Mouse (Mus musculus) kidney, postnatal 4 days (tissue): Measurements from ENCODE around the gene Bnc2.

Experiments used
- DNase-seq, 2 experiments: peaks; one replicate each; pipeline ENCODE4 v3.0.0; 2021; ENCODE audit warnings: mixed read lengths in 2 of 2

Bnc2 gene

GRCm38 (mm10) chr4:84502581-84503269 lies 172.3 kb downstream of the Bnc2 start:
- DNase-seq, result no peak

GRCm38 (mm10) chr4:84500796-84501349 lies 174.2 kb downstream of the Bnc2 start:
- DNase-seq, result no peak

GRCm38 (mm10) chr4:84500259-84500658 lies 174.8 kb downstream of the Bnc2 start:
- DNase-seq, result no peak

GRCm38 (mm10) chr4:84498469-84498868 lies 176.6 kb downstream of the Bnc2 start:
- no peak for DNase-seq

GRCm38 (mm10) chr4:84488323-84488722 lies 186.8 kb downstream of the Bnc2 start:
- no peak for DNase-seq

- no peak for DNase-seq
Measured at GRCm38 (mm10) chr4:84482680-84483079, 192.4 kb downstream of the Bnc2 start.

- no peak for DNase-seq
Measured at GRCm38 (mm10) chr4:84472643-84473042, 202.4 kb downstream of the Bnc2 start.

GRCm38 (mm10) chr4:84470106-84470885 lies 204.8 kb downstream of the Bnc2 start:
- DNase-seq, result no peak

- no peak for DNase-seq
Measured at GRCm38 (mm10) chr4:84469400-84469799, 205.7 kb downstream of the Bnc2 start.

- peak in 1 of 2 experiments; percentile 18 for DNase-seq
Measured at GRCm38 (mm10) chr4:84467722-84468121, 207.4 kb downstream of the Bnc2 start.

GRCm38 (mm10) chr4:84458218-84458560 lies 216.9 kb downstream of the Bnc2 start:
- no peak for DNase-seq

GRCm38 (mm10) chr4:84457512-84458217 lies 217.4 kb downstream of the Bnc2 start:
- peak in 1 of 2 experiments; percentile 23 for DNase-seq

GRCm38 (mm10) chr4:84456853-84457249 lies 218.2 kb downstream of the Bnc2 start:
- no peak for DNase-seq

GRCm38 (mm10) chr4:84456198-84456852 lies 218.8 kb downstream of the Bnc2 start:
- peak in 1 of 2 experiments; percentile 34 for DNase-seq

GRCm38 (mm10) chr4:84454493-84454892 lies 220.6 kb downstream of the Bnc2 start:
- no peak for DNase-seq

GRCm38 (mm10) chr4:84453586-84453985 lies 221.5 kb downstream of the Bnc2 start:
- DNase-seq, result no peak

- no peak for DNase-seq
Measured at GRCm38 (mm10) chr4:84452642-84453041, 222.4 kb downstream of the Bnc2 start.

GRCm38 (mm10) chr4:84449246-84450005 lies 225.6 kb downstream of the Bnc2 start:
- peak in 1 of 2 experiments; percentile 15 for DNase-seq

GRCm38 (mm10) chr4:84433324-84433723 lies 241.8 kb downstream of the Bnc2 start:
- DNase-seq, result no peak

GRCm38 (mm10) chr4:84431677-84432515 lies 243.2 kb downstream of the Bnc2 start:
- no peak for DNase-seq

GRCm38 (mm10) chr4:84427955-84428354 lies 247.1 kb downstream of the Bnc2 start:
- DNase-seq, result no peak
